ENCODE assay signal across 8 mouse cellular contexts in the genomic region with DNA sequence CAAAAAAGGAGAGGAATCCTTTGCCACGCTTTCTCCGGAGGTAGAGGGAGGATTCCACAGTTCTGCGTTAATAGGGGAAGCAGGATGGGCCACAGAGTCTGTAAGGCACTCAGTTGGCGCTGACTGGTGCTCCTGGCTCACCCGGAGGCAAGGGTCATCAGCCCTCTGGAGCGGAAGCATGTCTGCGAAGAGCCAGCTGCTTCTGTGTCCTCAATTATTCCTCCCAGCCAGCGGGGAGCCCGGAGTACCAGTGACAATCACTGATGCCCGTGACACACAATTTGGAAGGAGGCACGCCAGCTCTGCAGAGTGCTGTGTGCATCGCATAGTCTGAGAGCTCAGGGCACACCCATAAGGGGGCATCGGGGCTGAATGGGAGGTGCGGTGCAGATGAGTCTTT. TPM values are rescaled to one million over a fixed set of nuclear protein-coding genes. Genes with fewer than 3 reads are reported as not detected.
DNase-seq lines count a peak whose midpoint lies in the region; ATAC-seq and TF ChIP-seq lines count a peak whose summit lies in the region.
"Had no signal": no experiment of that assay in that cellular context is flagged by ENCODE, and none has a peak within 500 bp of the region (broad histone marks: within the 10 kb centered on the region; RNA-seq: fewer than 3 reads in every experiment).

No protein-coding gene starts in this region.

- H3K9me3 ChIP-seq in hindbrain, embryonic 12.5 days (replicated peaks) = no peaks in the 10 kb centered on the region
- H3K9me3 ChIP-seq in midbrain, postnatal 0 days (ENCODE audit: low read length) = no peaks in the 10 kb centered on the region

- peak; percentile 45; the same call in 1 of the 2 replicates for ATAC-seq in hindbrain, embryonic 12.5 days (ENCODE audit: low FRiP score)
- 0 out of 2 replicates have a peak, but pooled peaks have one; percentile 11 for ATAC-seq in midbrain, postnatal 0 days (ENCODE audit: low FRiP score)

- 42% methylated on average over 14 of the region's 14 CpGs for WGBS in hindbrain, embryonic 12.5 days
- WGBS in midbrain, postnatal 0 days = 41% methylated on average over 14 of the region's 14 CpGs

- 0 out of 2 replicates have a peak overlapping the region, but pooled peaks have one; percentile 8 for H3K4me2 ChIP-seq in hindbrain, embryonic 12.5 days (replicated peaks)
- H3K4me2 ChIP-seq in midbrain, postnatal 0 days (ENCODE audit: low read depth, low read length, poor library complexity, severe bottlenecking) = no peak overlapping the region

- TF ChIP-seq CTCF in midbrain, postnatal 0 days (IDR thresholded peaks at IDR 0.05) = no peak

- peaks cover 54% of the 10 kb centered on the region for H3K4me1 ChIP-seq in hindbrain, embryonic 12.5 days
- H3K4me1 ChIP-seq in midbrain, postnatal 0 days (ENCODE audit: insufficient read depth, low read length) = peaks cover 9% of the 10 kb centered on the region

- intact Hi-C loops in left cerebral cortex, postnatal 4 days (cut with DNase I) = no loop called here
- intact Hi-C loops in left cerebral cortex, postnatal 25 days (cut with DNase I) = no loop called here

- H3K36me3 ChIP-seq in hindbrain, embryonic 12.5 days = no peaks in the 10 kb centered on the region
- no peaks in the 10 kb centered on the region for H3K36me3 ChIP-seq in midbrain, postnatal 0 days (ENCODE audit: insufficient read depth, low read length)

- DNase-seq in left cerebral cortex, postnatal 4 days = peak; percentile 88
- no peak for DNase-seq in left cerebral cortex, postnatal 25 days (ENCODE audit: low spot score in 2 of 2)
- DNase-seq in cerebellum, postnatal 25 days = peak; percentile 66 to 70
- DNase-seq in midbrain, postnatal 0 days (ENCODE audit: low spot score) = peak; percentile 71
- DNase-seq in thymus, adult 18-20 months = no peak
- no peak for DNase-seq in thymus, postnatal 25 days

- no peak overlapping the region for H3K4me3 ChIP-seq in hindbrain, embryonic 12.5 days
- H3K4me3 ChIP-seq in midbrain, postnatal 0 days (ENCODE audit: low read depth, low read length) = no peak overlapping the region

- H3K27me3 ChIP-seq in hindbrain, embryonic 12.5 days = no peaks in the 10 kb centered on the region
- H3K27me3 ChIP-seq in midbrain, postnatal 0 days (ENCODE audit: insufficient read depth, low read length) = no peaks in the 10 kb centered on the region

- H3K9ac ChIP-seq in hindbrain, embryonic 12.5 days = peak overlapping the region; percentile 33; the same call in 1 of the 2 replicates
- H3K9ac ChIP-seq in midbrain, postnatal 0 days (replicated peaks; ENCODE audit: low read length, poor library complexity, severe bottlenecking) = no peak overlapping the region

- peak overlapping the region; percentile 40; the same call in 1 of the 2 replicates for H3K27ac ChIP-seq in hindbrain, embryonic 12.5 days
- H3K27ac ChIP-seq in midbrain, postnatal 0 days (ENCODE audit: low read depth, low read length) = 0 out of 2 replicates have a peak overlapping the region, but pooled peaks have one; percentile 32
- H3K27ac ChIP-seq: macrophage had no signal

RNA-seq across cellular contexts. Expression of a gene that starts 54.3 kb away (rescaled TPM):
- 10 to 100 TPM; 23.2 to 25.3 TPM for total RNA-seq in left cerebral cortex, postnatal 4 days (2021)
- 10 to 100 TPM; 34.8 to 35.3 TPM for total RNA-seq in left cerebral cortex, postnatal 25 days (2021)
- polyA plus RNA-seq in hindbrain, embryonic 12.5 days (2016; fragmentation: Nextera tagmentation; extraction: Ambion mirVana) = 32.1 and 36.1 TPM in 2 replicates
- total RNA-seq in midbrain, postnatal 0 days (2014; rRNA removed) = 60.2 and 65.7 TPM in 2 replicates
- 29.2 and 34.9 TPM in 2 replicates for polyA plus RNA-seq in midbrain, postnatal 0 days (2015; fragmentation: Nextera tagmentation; extraction: Ambion mirVana)

Comparison
In these comparisons a context has a peak if more than half of its experiments do, and no peak if none do; other contexts are left out.
1. DNase-seq: peak in left cerebral cortex, postnatal 4 days (single experiment), cerebellum, postnatal 25 days (2 of 2) and midbrain, postnatal 0 days (single experiment); none in left cerebral cortex, postnatal 25 days (0 of 2), thymus, adult 18-20 months (0 of 2) and thymus, postnatal 25 days (single experiment).